Mouse (Mus musculus) testis, adult 2 months (tissue): ENCODE results near the gene H2-Oa. TPM values are rescaled to one million over a fixed set of nuclear protein-coding genes. Genes with fewer than 3 reads are reported as not detected.
A peak's percentile ranks its signal among the peaks of the same experiment; 100 is the strongest.

Source experiments
- H3K27ac ChIP-seq: fragments of 200-500 bp; 2 replicates; pipeline ENCODE4 v1.5.1; 2012; ENCODE audit warnings: low read depth, low read length; ENCODE audit not compliant: control insufficient read depth, insufficient read depth
- H3K27me3 ChIP-seq: fragments of 200-500 bp; 2 replicates; pipeline ENCODE4 v1.6.1; 2012; ENCODE audit warnings: mild to moderate bottlenecking, low read length, moderate library complexity; ENCODE audit not compliant: control insufficient read depth, insufficient read depth
- H3K36me3 ChIP-seq: fragments of 200-500 bp; 2 replicates; pipeline ENCODE4 v1.6.1; 2012; ENCODE audit warnings: mild to moderate bottlenecking, low read length; ENCODE audit not compliant: control insufficient read depth, insufficient read depth
- H3K4me1 ChIP-seq: fragments of 200-500 bp; 2 replicates; pipeline ENCODE4 v1.6.1; 2012; ENCODE audit warnings: low read length; ENCODE audit not compliant: control insufficient read depth, insufficient read depth
- H3K4me3 ChIP-seq: fragments of 200-500 bp; 2 replicates; pipeline ENCODE4 v1.5.1; 2012; ENCODE audit warnings: low read depth, mild to moderate bottlenecking, low read length, moderate library complexity, mixed read lengths; ENCODE audit not compliant: control insufficient read depth
- CTCF ChIP-seq: fragments of 200-500 bp; IDR thresholded peaks from 2 replicates; pipeline ENCODE4 v1.5.1; 2012; ENCODE audit warnings: low read depth, mild to moderate bottlenecking, inconsistent platforms, low read length, moderate library complexity; ENCODE audit not compliant: control insufficient read depth, insufficient read depth, insufficient replicate concordance
- POLR2A ChIP-seq: fragments of 200-500 bp; IDR thresholded peaks from 2 replicates; pipeline ENCODE4 v1.6.1; 2012; ENCODE audit warnings: low read depth, mild to moderate bottlenecking, inconsistent platforms, low read length, moderate library complexity; ENCODE audit not compliant: control insufficient read depth
- polyA plus RNA-seq: library from polyadenylated mRNA; depleted of rRNA; stranded (reverse); fragments of >200 nt; gene quantifications from 2 replicates; pipeline ENCODE4 v1.2.3, GENCODE M21; 2012

Gene H2-Oa
- polyA plus RNA-seq, 1 experiment, result 0.10 TPM

GRCm38 (mm10) chr17:34077549-34077948 is 14.6 kb upstream of the H2-Oa start:
- H3K4me3 ChIP-seq, result no peak overlapping the region
- no peaks in the 10 kb centered on the region for H3K27me3 ChIP-seq
- no peaks in the 10 kb centered on the region for H3K36me3 ChIP-seq
- TF ChIP-seq CTCF (peak; percentile 60), POLR2A (no peak)
- peaks cover 3% of the 10 kb centered on the region for H3K4me1 ChIP-seq
- H3K27ac ChIP-seq, result no peak overlapping the region

DNA sequence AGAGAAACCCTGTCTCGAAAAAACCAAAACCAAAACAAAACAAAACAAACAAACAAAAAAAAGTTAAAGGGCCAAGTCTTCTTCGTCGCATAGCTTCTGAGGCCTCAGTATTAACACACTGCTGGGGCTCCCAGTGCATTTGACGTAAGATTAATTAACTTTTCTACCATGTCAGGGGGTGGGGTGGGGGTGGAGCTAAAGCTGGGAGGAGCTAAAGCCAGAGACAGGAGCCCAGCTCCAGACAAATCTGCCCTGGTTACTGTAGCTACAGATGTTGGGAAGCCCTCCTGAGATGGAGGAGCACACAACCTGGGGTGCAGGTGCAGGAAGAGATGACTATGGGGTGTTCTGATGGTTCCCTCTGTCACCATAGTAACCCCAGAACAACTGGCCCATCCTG is 14.0 kb upstream of the H2-Oa start:
- Histone ChIP-seq H3K27ac (no peak overlapping the region), H3K27me3 (no peaks in the 10 kb centered on the region), H3K4me3 (no peak overlapping the region), H3K4me1 (peaks cover 3% of the 10 kb centered on the region), H3K36me3 (no peaks in the 10 kb centered on the region)
- TF ChIP-seq CTCF (no peak), POLR2A (no peak)

DNA sequence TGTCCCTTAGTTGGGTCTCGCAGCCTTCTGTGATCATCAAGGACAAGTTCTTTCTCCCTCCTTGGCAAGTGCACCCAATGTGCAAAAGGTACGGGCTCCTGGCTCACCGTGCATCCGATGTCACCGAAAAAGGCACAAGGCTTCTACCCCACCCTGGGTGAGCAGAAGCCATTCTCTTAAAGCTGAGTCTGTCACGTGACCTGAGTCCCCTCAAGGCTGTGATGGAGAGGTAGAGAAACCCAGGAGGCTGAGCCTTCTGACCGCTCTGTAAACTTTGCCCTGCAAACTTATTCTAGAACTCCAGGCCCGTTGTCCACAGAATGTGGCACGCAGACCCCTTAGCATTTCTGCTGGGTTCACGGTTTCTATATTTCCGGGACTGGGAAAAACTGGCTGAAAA is 13.1 kb upstream of the H2-Oa start:
- H3K4me1 ChIP-seq, result peaks cover 3% of the 10 kb centered on the region
- H3K4me3 ChIP-seq, result no peak overlapping the region
- H3K36me3 ChIP-seq, result no peaks in the 10 kb centered on the region
- TF ChIP-seq CTCF, result no peak
- TF ChIP-seq POLR2A, result no peak
- no peaks in the 10 kb centered on the region for H3K27me3 ChIP-seq
- no peak overlapping the region for H3K27ac ChIP-seq

DNA sequence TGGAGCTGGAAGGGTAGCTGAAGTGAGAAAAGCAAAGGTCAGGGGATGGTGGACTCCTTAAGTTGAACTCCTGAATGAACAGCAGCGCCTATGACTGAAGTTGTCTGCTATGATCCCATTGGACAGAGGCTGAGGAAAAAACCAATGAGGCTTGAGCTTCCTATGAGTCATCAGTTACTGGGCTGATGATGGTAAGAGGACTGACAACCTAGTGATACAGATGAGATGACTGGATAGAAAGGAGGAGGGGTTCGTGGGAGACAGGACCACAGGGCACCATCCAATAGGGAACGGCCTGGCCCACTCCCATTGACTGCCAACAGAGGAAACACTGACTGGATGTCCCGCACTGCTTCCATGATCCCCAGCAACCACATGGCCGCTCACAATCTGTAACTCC is 12.5 kb upstream of the H2-Oa start:
- H3K36me3 ChIP-seq, result no peaks in the 10 kb centered on the region
- H3K4me3 ChIP-seq, result no peak overlapping the region
- peaks cover 3% of the 10 kb centered on the region for H3K4me1 ChIP-seq
- no peak overlapping the region for H3K27ac ChIP-seq
- TF ChIP-seq CTCF (no peak), POLR2A (no peak)
- H3K27me3 ChIP-seq, result no peaks in the 10 kb centered on the region

DNA sequence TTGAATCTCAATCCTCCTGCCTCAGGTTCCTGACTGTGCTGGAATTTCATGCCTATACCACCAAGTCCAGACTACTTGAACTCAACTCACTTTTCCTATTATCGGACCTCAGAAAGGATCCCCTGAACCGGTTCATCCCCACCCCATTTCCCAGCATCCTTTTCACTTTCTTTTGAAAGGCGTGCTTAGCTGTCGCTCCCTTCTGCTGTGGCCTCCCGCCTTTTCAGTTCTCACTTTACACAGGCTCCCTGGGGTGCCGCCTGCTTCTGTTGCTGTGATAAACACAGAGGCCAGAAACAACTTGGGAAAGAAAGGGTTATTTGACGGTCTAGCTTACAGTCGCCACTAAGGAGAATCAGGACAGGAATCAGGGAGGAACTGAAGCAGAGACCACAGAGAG is 9.0 kb upstream of the H2-Oa start:
- H3K27ac ChIP-seq, result no peak overlapping the region
- no peaks in the 10 kb centered on the region for H3K36me3 ChIP-seq
- TF ChIP-seq POLR2A, result no peak
- TF ChIP-seq CTCF, result no peak
- H3K4me3 ChIP-seq, result no peak overlapping the region
- peaks cover 2% of the 10 kb centered on the region; the same call in 1 of the 2 replicates for H3K4me1 ChIP-seq
- no peaks in the 10 kb centered on the region for H3K27me3 ChIP-seq

DNA sequence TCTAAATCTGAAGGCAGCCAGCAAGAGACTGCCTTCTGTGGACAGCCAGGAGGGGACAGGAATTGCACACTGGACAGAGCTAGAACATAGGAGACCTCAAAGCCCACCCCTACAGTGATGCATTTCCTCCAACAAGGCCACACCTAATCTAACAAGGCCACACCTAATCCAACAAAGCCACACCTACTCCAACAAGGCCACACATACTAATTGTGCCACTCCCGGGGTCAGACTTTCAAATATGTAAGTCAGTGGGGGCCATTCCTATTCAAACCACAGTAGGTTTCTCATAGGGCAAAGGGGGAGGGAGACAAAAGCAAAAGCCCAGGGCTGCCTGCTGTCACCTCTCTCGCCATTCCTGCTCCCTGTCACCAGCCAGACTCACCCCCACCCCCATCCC is 4.8 kb upstream of the H2-Oa start:
- H3K27ac ChIP-seq, result no peak overlapping the region
- H3K4me3 ChIP-seq, result no peak overlapping the region
- no peaks in the 10 kb centered on the region for H3K27me3 ChIP-seq
- peaks cover 2% of the 10 kb centered on the region; the same call in 1 of the 2 replicates for H3K4me1 ChIP-seq
- TF ChIP-seq POLR2A (no peak), CTCF (no peak)
- H3K36me3 ChIP-seq, result no peaks in the 10 kb centered on the region

- Histone ChIP-seq H3K27me3 (no peaks in the 10 kb centered on the region), H3K36me3 (no peaks in the 10 kb centered on the region), H3K4me1 (peaks cover 2% of the 10 kb centered on the region; the same call in 1 of the 2 replicates), H3K27ac (no peak overlapping the region), H3K4me3 (no peak overlapping the region)
- TF ChIP-seq POLR2A, result no peak
- TF ChIP-seq CTCF, result no peak
Observed at GRCm38 (mm10) chr17:34088124-34088523, 4.0 kb upstream of the H2-Oa start.

- Histone ChIP-seq H3K4me3 (peak overlapping the region; percentile 34; the same call in 1 of the 2 replicates), H3K27ac (no peak overlapping the region), H3K27me3 (no peaks in the 10 kb centered on the region), H3K4me1 (peaks cover 12% of the 10 kb centered on the region), H3K36me3 (no peaks in the 10 kb centered on the region)
- TF ChIP-seq POLR2A, result no peak
- TF ChIP-seq CTCF, result peak; percentile 77
Observed at GRCm38 (mm10) chr17:34090923-34091322, 1.2 kb upstream of the H2-Oa start.
